Mouse (Mus musculus) liver, adult (tissue): ENCODE results near the gene Ankzf1.

Experiments
- GATA4 ChIP-seq: IDR thresholded peaks from 2 replicates; pipeline ENCODE4 v1.6.1; 2014; ENCODE audit warnings: mild to moderate bottlenecking, low read length; ENCODE audit not compliant: insufficient replicate concordance

The Ankzf1 gene

GRCm38 (mm10) chr1:75231224-75231623 is 39.3 kb downstream of the Ankzf1 start:
- TF ChIP-seq GATA4: no peak

GRCm38 (mm10) chr1:75231664-75232152 is 39.8 kb downstream of the Ankzf1 start, which contains the start of gene A630095N17Rik:
Gene A630095N17Rik (minus strand): TSS chr1:75232102.
- no peak for TF ChIP-seq GATA4

GRCm38 (mm10) chr1:75234606-75235005 is 42.7 kb downstream of the Ankzf1 start:
- no peak for TF ChIP-seq GATA4

GRCm38 (mm10) chr1:75236117-75237050 is 44.4 kb downstream of the Ankzf1 start, which contains the start of gene Dnajb2:
Gene Dnajb2 (plus strand): TSS chr1:75236406.
- no peak for TF ChIP-seq GATA4

- no peak for TF ChIP-seq GATA4
Measured at GRCm38 (mm10) chr1:75239591-75239990, 47.6 kb downstream of the Ankzf1 start.

GRCm38 (mm10) chr1:75243411-75243810 is 51.5 kb downstream of the Ankzf1 start:
- no peak for TF ChIP-seq GATA4

GRCm38 (mm10) chr1:75244175-75244826 is 52.4 kb downstream of the Ankzf1 start:
- TF ChIP-seq GATA4: no peak

- no peak for TF ChIP-seq GATA4
Measured at GRCm38 (mm10) chr1:75244836-75245235, 52.9 kb downstream of the Ankzf1 start.

- no peak for TF ChIP-seq GATA4
Measured at GRCm38 (mm10) chr1:75247071-75247930, 55.4 kb downstream of the Ankzf1 start.

- TF ChIP-seq GATA4: no peak
Measured at GRCm38 (mm10) chr1:75248041-75248772, 56.3 kb downstream of the Ankzf1 start.
